Mouse (Mus musculus) adrenal gland, postnatal 25 days (tissue): ENCODE results near the gene Bin2. TPM values are rescaled to one million over a fixed set of nuclear protein-coding genes. Genes with fewer than 3 reads are reported as not detected.

Experiments
- DNase-seq: peaks from one replicate; pipeline ENCODE4 v3.0.0; 2021; ENCODE audit warnings: mixed read lengths
- total RNA-seq: library from RNA; stranded (reverse); gene quantifications from 2 replicates; pipeline ENCODE4 v1.2.3, GENCODE M21; 2021

Gene Bin2
- total RNA-seq, 1 experiment from 2014 or later: 1.8 TPM

- no peak for DNase-seq
These were observed 12.4 kb upstream of the Bin2 start for GRCm38 (mm10) chr15:100681770-100682169.

- DNase-seq: no peak
These were observed 11.0 kb upstream of the Bin2 start for GRCm38 (mm10) chr15:100680381-100680780.

- no peak for DNase-seq
These were observed 9.7 kb upstream of the Bin2 start for GRCm38 (mm10) chr15:100679005-100679404.

- no peak for DNase-seq
These were observed 9.2 kb upstream of the Bin2 start for GRCm38 (mm10) chr15:100678581-100678980.

- DNase-seq: no peak
These were observed 8.3 kb upstream of the Bin2 start for GRCm38 (mm10) chr15:100677675-100678074.

GRCm38 (mm10) chr15:100676521-100676920 is 7.2 kb upstream of the Bin2 start:
- no peak for DNase-seq

- DNase-seq: no peak
These were observed 6.1 kb upstream of the Bin2 start for GRCm38 (mm10) chr15:100675486-100675885.

- no peak for DNase-seq
These were observed 5.2 kb upstream of the Bin2 start for GRCm38 (mm10) chr15:100674566-100674965.

GRCm38 (mm10) chr15:100673585-100674391 is 4.4 kb upstream of the Bin2 start:
- no peak for DNase-seq

GRCm38 (mm10) chr15:100670833-100671232 is 1.5 kb upstream of the Bin2 start:
- no peak for DNase-seq

GRCm38 (mm10) chr15:100670004-100670403 is 651 bp upstream of the Bin2 start:
- DNase-seq: no peak

- no peak for DNase-seq
These were observed 1.3 kb downstream of the Bin2 start for GRCm38 (mm10) chr15:100667871-100668545.

- DNase-seq: no peak
These were observed 1.9 kb downstream of the Bin2 start for GRCm38 (mm10) chr15:100667420-100667819.

GRCm38 (mm10) chr15:100666851-100667250 is 2.5 kb downstream of the Bin2 start:
- no peak for DNase-seq

GRCm38 (mm10) chr15:100666219-100666696 is 3.1 kb downstream of the Bin2 start:
- no peak for DNase-seq

- no peak for DNase-seq
These were observed 3.7 kb downstream of the Bin2 start for GRCm38 (mm10) chr15:100665411-100666218.

GRCm38 (mm10) chr15:100664813-100665274 is 4.5 kb downstream of the Bin2 start:
- DNase-seq: no peak

- DNase-seq: no peak
These were observed 8.5 kb downstream of the Bin2 start for GRCm38 (mm10) chr15:100660805-100661204.

- peak; percentile 30 for DNase-seq
These were observed 9.0 kb downstream of the Bin2 start for GRCm38 (mm10) chr15:100660306-100660705.

- DNase-seq: no peak
These were observed 14.2 kb downstream of the Bin2 start for GRCm38 (mm10) chr15:100655201-100655600.

- DNase-seq: no peak
These were observed 15.1 kb downstream of the Bin2 start for GRCm38 (mm10) chr15:100654271-100654670.

- no peak for DNase-seq
These were observed 17.7 kb downstream of the Bin2 start for GRCm38 (mm10) chr15:100651610-100652009.

- DNase-seq: no peak
These were observed 19.2 kb downstream of the Bin2 start for GRCm38 (mm10) chr15:100650111-100650510.
